Mouse (Mus musculus): ENCODE results near the gene Arntl2.

The Arntl2 gene

GRCm38 (mm10) chr6:146778055-146778454 is 17.8 kb upstream of the Arntl2 start:
- DNase-seq (ENCODE audit: low read depth, low spot score): no peak

- DNase-seq (ENCODE audit: low read depth, low spot score): no peak
These were observed 14.3 kb upstream of the Arntl2 start for GRCm38 (mm10) chr6:146781566-146781965.

- no peak for DNase-seq (ENCODE audit: low read depth, low spot score)
These were observed 2.3 kb upstream of the Arntl2 start for GRCm38 (mm10) chr6:146793527-146793926.

GRCm38 (mm10) chr6:146795166-146795923 is 510 bp upstream of the Arntl2 start:
- no peak for DNase-seq (ENCODE audit: low read depth, low spot score)

- no peak for DNase-seq (ENCODE audit: low read depth, low spot score)
These were observed 1.6 kb downstream of the Arntl2 start for GRCm38 (mm10) chr6:146797446-146797845.

- DNase-seq (ENCODE audit: low read depth, low spot score): no peak
These were observed 14.1 kb downstream of the Arntl2 start for GRCm38 (mm10) chr6:146809991-146810390.

- DNase-seq (ENCODE audit: low read depth, low spot score): no peak
These were observed 17.2 kb downstream of the Arntl2 start for GRCm38 (mm10) chr6:146813007-146813406.

GRCm38 (mm10) chr6:146820177-146820965 is 24.5 kb downstream of the Arntl2 start:
- DNase-seq (ENCODE audit: low read depth, low spot score): no peak

GRCm38 (mm10) chr6:146821958-146822357 is 26.1 kb downstream of the Arntl2 start:
- DNase-seq (ENCODE audit: low read depth, low spot score): no peak

- no peak for DNase-seq (ENCODE audit: low read depth, low spot score)
These were observed 29.1 kb downstream of the Arntl2 start for GRCm38 (mm10) chr6:146824727-146825486.

- no peak for DNase-seq (ENCODE audit: low read depth, low spot score)
These were observed 29.6 kb downstream of the Arntl2 start for GRCm38 (mm10) chr6:146825487-146825773.

GRCm38 (mm10) chr6:146831320-146831719 is 35.5 kb downstream of the Arntl2 start:
- no peak for DNase-seq (ENCODE audit: low read depth, low spot score)

- DNase-seq (ENCODE audit: low read depth, low spot score): no peak
These were observed 37.8 kb downstream of the Arntl2 start for GRCm38 (mm10) chr6:146833485-146834314.

GRCm38 (mm10) chr6:146834342-146834741 is 38.5 kb downstream of the Arntl2 start:
- no peak for DNase-seq (ENCODE audit: low read depth, low spot score)

- no peak for DNase-seq (ENCODE audit: low read depth, low spot score)
These were observed 39.9 kb downstream of the Arntl2 start for GRCm38 (mm10) chr6:146835784-146836183.

GRCm38 (mm10) chr6:146837316-146837715 is 41.5 kb downstream of the Arntl2 start:
- DNase-seq (ENCODE audit: low read depth, low spot score): no peak

- no peak for DNase-seq (ENCODE audit: low read depth, low spot score)
These were observed 42.5 kb downstream of the Arntl2 start for GRCm38 (mm10) chr6:146838366-146838765.

- DNase-seq (ENCODE audit: low read depth, low spot score): no peak
These were observed 43.0 kb downstream of the Arntl2 start for GRCm38 (mm10) chr6:146838863-146839262.

GRCm38 (mm10) chr6:146844867-146845266 is 49.0 kb downstream of the Arntl2 start:
- no peak for DNase-seq (ENCODE audit: low read depth, low spot score)

GRCm38 (mm10) chr6:146845347-146845746 is 49.5 kb downstream of the Arntl2 start:
- no peak for DNase-seq (ENCODE audit: low read depth, low spot score)

GRCm38 (mm10) chr6:146845961-146846750 is 50.3 kb downstream of the Arntl2 start:
- no peak for DNase-seq (ENCODE audit: low read depth, low spot score)

Data from WW6 (cell line).